Mouse (Mus musculus): ENCODE data around the gene Crabp1. TPM values are rescaled to one million over a fixed set of nuclear protein-coding genes. Genes with fewer than 3 reads are reported as not detected.

Crabp1 gene
- total RNA-seq, 2 experiments from 2014 or later, result not detected

GRCm38 (mm10) chr9:54765336-54766085 lies 963 bp downstream of the Crabp1 start:
- no peak for ATAC-seq (replicated peaks; ENCODE audit: low FRiP score, poor library complexity, severe bottlenecking)

GRCm38 (mm10) chr9:54770140-54770780 lies 5.7 kb downstream of the Crabp1 start:
- ATAC-seq (replicated peaks; ENCODE audit: low FRiP score, poor library complexity, severe bottlenecking), result no peak

- ATAC-seq (replicated peaks; ENCODE audit: low FRiP score, poor library complexity, severe bottlenecking), result no peak
Measured at GRCm38 (mm10) chr9:54776451-54776982, 12.0 kb downstream of the Crabp1 start.

GRCm38 (mm10) chr9:54779280-54779679 lies 14.7 kb downstream of the Crabp1 start:
- ATAC-seq (replicated peaks; ENCODE audit: low FRiP score, poor library complexity, severe bottlenecking), result no peak

- ATAC-seq (replicated peaks; ENCODE audit: low FRiP score, poor library complexity, severe bottlenecking), result no peak
Measured at GRCm38 (mm10) chr9:54782504-54782903, 18.0 kb downstream of the Crabp1 start.

GRCm38 (mm10) chr9:54784003-54784402 lies 19.5 kb downstream of the Crabp1 start:
- no peak for ATAC-seq (replicated peaks; ENCODE audit: low FRiP score, poor library complexity, severe bottlenecking)

- ATAC-seq (replicated peaks; ENCODE audit: low FRiP score, poor library complexity, severe bottlenecking), result no peak
Measured at GRCm38 (mm10) chr9:54785215-54785614, 20.7 kb downstream of the Crabp1 start.

GRCm38 (mm10) chr9:54786083-54786482 lies 21.5 kb downstream of the Crabp1 start:
- no peak for ATAC-seq (replicated peaks; ENCODE audit: low FRiP score, poor library complexity, severe bottlenecking)

GRCm38 (mm10) chr9:54787760-54788159 lies 23.2 kb downstream of the Crabp1 start:
- ATAC-seq (replicated peaks; ENCODE audit: low FRiP score, poor library complexity, severe bottlenecking), result no peak

GRCm38 (mm10) chr9:54790271-54790670 lies 25.7 kb downstream of the Crabp1 start:
- no peak for ATAC-seq (replicated peaks; ENCODE audit: low FRiP score, poor library complexity, severe bottlenecking)

GRCm38 (mm10) chr9:54801460-54801961 lies 37.0 kb downstream of the Crabp1 start:
- no peak for ATAC-seq (replicated peaks; ENCODE audit: low FRiP score, poor library complexity, severe bottlenecking)

GRCm38 (mm10) chr9:54802749-54803679 lies 38.5 kb downstream of the Crabp1 start:
- no peak for ATAC-seq (replicated peaks; ENCODE audit: low FRiP score, poor library complexity, severe bottlenecking)

- ATAC-seq (replicated peaks; ENCODE audit: low FRiP score, poor library complexity, severe bottlenecking), result no peak
Measured at GRCm38 (mm10) chr9:54804351-54804750, 39.8 kb downstream of the Crabp1 start.

- no peak for ATAC-seq (replicated peaks; ENCODE audit: low FRiP score, poor library complexity, severe bottlenecking)
Measured at GRCm38 (mm10) chr9:54807761-54808160, 43.2 kb downstream of the Crabp1 start.

GRCm38 (mm10) chr9:54809953-54810352 lies 45.4 kb downstream of the Crabp1 start:
- ATAC-seq (replicated peaks; ENCODE audit: low FRiP score, poor library complexity, severe bottlenecking), result no peak

- no peak for ATAC-seq (replicated peaks; ENCODE audit: low FRiP score, poor library complexity, severe bottlenecking)
Measured at GRCm38 (mm10) chr9:54816508-54817201, 52.1 kb downstream of the Crabp1 start.

- ATAC-seq (replicated peaks; ENCODE audit: low FRiP score, poor library complexity, severe bottlenecking), result no peak
Measured at GRCm38 (mm10) chr9:54821442-54822100, 57.0 kb downstream of the Crabp1 start.

All from erythroblast, adult 5-6 weeks (primary cell).